Mouse (Mus musculus) embryonic facial prominence, embryonic 14.5 days (tissue): ENCODE measurements around the gene Dio3. TPM values are rescaled to one million over a fixed set of nuclear protein-coding genes. Genes with fewer than 3 reads are reported as not detected.

Experiments
- ATAC-seq: fragments of 200-750 bp; cut with Nextera tagmentation; 2 replicates; pipeline ENCODE4 v1.8.0; 2017; ENCODE audit warnings: low read depth, moderate number of reproducible peaks, moderate TSS enrichment
- DNase-seq: peaks from one replicate; pipeline ENCODE4 v3.0.0-alpha.2; 2015; ENCODE audit warnings: low spot score
- H3K27ac ChIP-seq: fragments of 300-500 bp; sonication (generic); replicated peaks from 2 replicates; pipeline ENCODE4 v1.5.1; 2014; ENCODE audit warnings: low read depth, mild to moderate bottlenecking, low read length, moderate library complexity
- H3K27me3 ChIP-seq: fragments of 300-500 bp; sonication (generic); replicated peaks from 2 replicates; pipeline ENCODE4 v1.6.1; 2014; ENCODE audit warnings: low read length; ENCODE audit not compliant: control insufficient read depth, insufficient read depth
- H3K36me3 ChIP-seq: fragments of 300-500 bp; sonication (generic); 2 replicates; pipeline ENCODE4 v1.6.1; 2014; ENCODE audit warnings: low read length, mixed read lengths; ENCODE audit not compliant: control insufficient read depth, insufficient read depth
- H3K4me1 ChIP-seq: fragments of 300-500 bp; sonication (generic); 2 replicates; pipeline ENCODE4 v1.6.1; 2014; ENCODE audit warnings: antibody characterized with exemption, low read length; ENCODE audit not compliant: control insufficient read depth, insufficient read depth
- H3K4me2 ChIP-seq: fragments of 300-500 bp; sonication (generic); 2 replicates; pipeline ENCODE4 v1.6.1; 2014; ENCODE audit warnings: low read depth, mild to moderate bottlenecking, low read length, moderate library complexity, mixed read lengths
- H3K4me3 ChIP-seq: fragments of 300-500 bp; sonication (generic); 2 replicates; pipeline ENCODE4 v1.5.1; 2014; ENCODE audit warnings: low read depth, mild to moderate bottlenecking, low read length
- H3K9ac ChIP-seq: fragments of 300-500 bp; sonication (generic); 2 replicates; pipeline ENCODE4 v1.6.1; 2014; ENCODE audit warnings: low read depth, mild to moderate bottlenecking, low read length, moderate library complexity, mixed read lengths
- H3K9me3 ChIP-seq: fragments of 300-500 bp; sonication (generic); 2 replicates; pipeline ENCODE4 v1.6.1; 2016; ENCODE audit warnings: low read length; ENCODE audit not compliant: control insufficient read depth
- WGBS: fragments of 180-500 bp; shearing (Covaris S2); extraction: QIAGEN DNeasy Blood & Tissue Kit; methylation state at CpG from one replicate; pipeline ENCODE4 v1.1.7; 2014; 5-methylcytosine and 5-hydroxymethylcytosine counted together
- polyA plus RNA-seq: library from polyadenylated mRNA; unstranded; fragments of >200 nt; fragmentation: Nextera tagmentation; extraction: Ambion mirVana; gene quantifications from 2 replicates; pipeline ENCODE4 v1.2.1, GENCODE M21; 2014

The Dio3 gene
- polyA plus RNA-seq, 1 experiment from 2014 or later = 1.4 TPM

DNA sequence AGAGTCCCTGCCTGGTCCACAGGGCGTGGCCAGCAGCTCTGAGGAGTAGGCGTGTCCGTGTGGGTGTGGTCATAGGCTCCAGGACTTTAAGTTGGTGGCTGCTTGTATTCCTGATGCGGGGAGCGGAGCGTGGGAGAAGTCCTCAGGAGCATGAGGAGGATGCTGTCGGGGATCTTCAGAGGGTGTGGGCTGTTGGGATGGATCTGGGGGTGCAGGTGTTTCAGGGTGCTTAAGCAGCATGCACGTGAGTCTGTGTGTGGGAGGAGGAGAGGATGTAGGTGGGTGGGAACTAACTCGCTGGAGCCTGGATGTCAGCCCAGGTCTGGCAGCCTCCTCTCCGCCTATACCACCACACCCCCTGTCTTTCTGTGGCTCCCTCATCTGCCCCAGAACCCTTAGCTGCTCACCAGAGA lies 26.7 kb upstream of the Dio3 start:
- ATAC-seq (no peak), DNase-seq (no peak)
- no peak overlapping the region for H3K4me2 ChIP-seq
- H3K27ac ChIP-seq = no peak overlapping the region
- H3K9me3 ChIP-seq = no peaks in the 10 kb centered on the region
- no peak overlapping the region for H3K9ac ChIP-seq
- no peaks in the 10 kb centered on the region for H3K4me1 ChIP-seq
- no peak overlapping the region for H3K4me3 ChIP-seq
- H3K27me3 ChIP-seq = no peaks in the 10 kb centered on the region; the same call in 1 of the 2 replicates
- 22% methylated on average over 9 of the region's 10 CpGs for WGBS
- no peaks in the 10 kb centered on the region for H3K36me3 ChIP-seq

- H3K4me2 ChIP-seq = no peak overlapping the region
- H3K27me3 ChIP-seq = no peaks in the 10 kb centered on the region; the same call in 1 of the 2 replicates
- no peaks in the 10 kb centered on the region for H3K9me3 ChIP-seq
- H3K4me1 ChIP-seq = no peaks in the 10 kb centered on the region
- H3K9ac ChIP-seq = no peak overlapping the region
- H3K4me3 ChIP-seq = no peak overlapping the region
- WGBS = 63% methylated on average over 10 of the region's 10 CpGs
- ATAC-seq (no peak), DNase-seq (no peak)
- H3K27ac ChIP-seq = no peak overlapping the region
- no peaks in the 10 kb centered on the region for H3K36me3 ChIP-seq
Observed at GRCm38 (mm10) chr12:110255731-110256130, 23.1 kb upstream of the Dio3 start.

GRCm38 (mm10) chr12:110256478-110257220 lies 22.2 kb upstream of the Dio3 start:
- ATAC-seq (no peak), DNase-seq (no peak)
- Histone ChIP-seq H3K27me3 (no peaks in the 10 kb centered on the region; the same call in 1 of the 2 replicates), H3K36me3 (no peaks in the 10 kb centered on the region), H3K9me3 (no peaks in the 10 kb centered on the region), H3K4me3 (no peak overlapping the region), H3K27ac (no peak overlapping the region), H3K9ac (no peak overlapping the region), H3K4me1 (no peaks in the 10 kb centered on the region), H3K4me2 (no peak overlapping the region)
- WGBS = 51% methylated on average over 14 of the region's 14 CpGs

DNA sequence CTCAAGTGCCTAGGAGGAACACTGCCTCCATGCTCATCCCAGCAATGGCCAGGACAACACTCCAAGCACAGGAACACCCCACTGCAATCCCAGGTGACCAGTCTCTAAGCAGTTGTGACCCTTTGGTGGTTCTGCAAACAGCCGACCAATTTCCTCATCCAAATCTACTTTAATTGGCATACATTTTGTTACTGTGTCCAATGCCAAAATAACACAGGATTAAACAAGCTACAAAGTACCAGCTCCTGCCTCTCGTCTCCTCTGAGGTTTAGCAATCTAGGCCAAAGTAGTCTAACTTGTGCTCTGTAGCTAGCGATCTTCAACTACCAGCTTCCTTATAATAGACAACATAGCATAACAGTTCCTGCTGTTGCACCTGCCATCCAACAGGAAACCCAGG lies 10.6 kb upstream of the Dio3 start:
- no peaks in the 10 kb centered on the region for H3K4me1 ChIP-seq
- no peak overlapping the region for H3K4me3 ChIP-seq
- 75% methylated on average over 3 of the region's 3 CpGs for WGBS
- no peaks in the 10 kb centered on the region for H3K36me3 ChIP-seq
- H3K9me3 ChIP-seq = no peaks in the 10 kb centered on the region
- no peak overlapping the region for H3K9ac ChIP-seq
- no peak overlapping the region for H3K4me2 ChIP-seq
- DNase-seq (no peak), ATAC-seq (no peak)
- H3K27ac ChIP-seq = no peak overlapping the region
- no peaks in the 10 kb centered on the region for H3K27me3 ChIP-seq

DNA sequence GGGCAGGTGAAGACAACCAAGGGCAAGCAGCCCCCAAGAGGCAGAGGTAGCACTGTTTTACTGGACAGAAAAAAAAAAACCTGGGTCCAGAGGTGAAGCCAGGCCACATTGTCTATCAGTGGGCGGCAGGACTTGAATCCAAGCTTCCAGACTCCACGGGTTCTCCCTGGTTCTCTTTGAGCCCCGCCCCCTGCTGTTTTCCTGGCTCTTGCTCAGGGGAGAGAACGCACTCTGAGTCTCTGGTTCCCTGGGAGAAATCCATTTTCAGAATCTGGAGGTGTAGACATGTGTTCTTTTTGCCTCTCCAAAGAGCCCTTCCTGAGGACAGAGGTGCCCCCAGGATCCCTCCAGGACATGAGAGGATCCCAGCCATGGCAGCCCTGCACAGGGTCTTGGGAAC lies 9.2 kb upstream of the Dio3 start:
- 74% methylated on average over 3 of the region's 4 CpGs for WGBS
- Histone ChIP-seq H3K4me2 (no peak overlapping the region), H3K4me3 (no peak overlapping the region), H3K36me3 (no peaks in the 10 kb centered on the region), H3K27me3 (peaks cover 7% of the 10 kb centered on the region; the same call in 1 of the 2 replicates), H3K27ac (no peak overlapping the region), H3K9me3 (no peaks in the 10 kb centered on the region), H3K4me1 (no peaks in the 10 kb centered on the region), H3K9ac (no peak overlapping the region)
- ATAC-seq = no peak
- no peak for DNase-seq

- H3K27me3 ChIP-seq = peaks cover 66% of the 10 kb centered on the region
- no peaks in the 10 kb centered on the region for H3K36me3 ChIP-seq
- H3K9ac ChIP-seq = no peak overlapping the region
- DNase-seq (no peak), ATAC-seq (no peak)
- H3K27ac ChIP-seq = no peak overlapping the region
- no peak overlapping the region for H3K4me2 ChIP-seq
- H3K4me3 ChIP-seq = no peak overlapping the region
- peaks cover 9% of the 10 kb centered on the region; the same call in 1 of the 2 replicates for H3K4me1 ChIP-seq
- no peaks in the 10 kb centered on the region for H3K9me3 ChIP-seq
- 60% methylated on average over 1 of the region's 1 CpGs for WGBS
Observed at GRCm38 (mm10) chr12:110276034-110276433, 2.8 kb upstream of the Dio3 start.

DNA sequence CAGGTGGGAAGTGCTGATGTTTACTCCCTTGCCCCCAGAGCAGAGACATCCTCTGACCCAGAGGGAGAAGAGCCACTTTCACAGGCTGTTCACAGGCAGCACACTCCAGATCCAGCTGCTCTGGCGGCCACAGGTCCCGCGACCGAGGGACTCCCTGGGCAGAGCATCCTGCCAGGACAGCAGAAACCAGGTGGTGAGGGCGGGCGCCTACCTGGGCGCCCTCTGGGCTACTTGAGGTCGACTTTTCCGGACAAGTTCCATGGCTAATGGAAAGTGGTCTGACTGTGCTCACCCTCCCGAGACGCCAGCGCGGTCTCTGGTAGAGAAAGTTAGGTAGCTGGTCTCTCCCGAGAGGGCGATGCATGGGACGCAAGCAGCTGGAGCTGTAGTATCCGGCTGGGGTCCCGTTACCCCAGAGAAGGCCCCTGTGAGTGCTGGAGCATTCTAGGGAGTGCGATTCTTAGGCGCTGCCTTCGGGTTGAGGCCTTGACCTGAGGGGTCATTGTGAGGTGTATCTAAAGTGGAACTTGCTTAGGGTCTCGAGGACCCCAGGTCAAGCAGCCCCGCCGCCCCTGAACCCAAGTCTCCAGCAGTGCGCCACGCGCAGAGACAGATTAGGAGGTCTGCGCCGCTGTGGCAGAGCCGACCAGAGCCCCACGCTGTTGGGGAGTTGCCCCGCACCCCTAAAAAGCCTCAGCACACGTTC lies 1.5 kb upstream of the Dio3 start:
- peaks cover 79% of the 10 kb centered on the region for H3K27me3 ChIP-seq
- peak overlapping the region; percentile 58 for H3K9ac ChIP-seq
- DNase-seq (no peak), ATAC-seq (no peak)
- 2% methylated on average over 18 of the region's 33 CpGs for WGBS
- no peaks in the 10 kb centered on the region for H3K9me3 ChIP-seq
- H3K27ac ChIP-seq = no peak overlapping the region
- H3K36me3 ChIP-seq = no peaks in the 10 kb centered on the region
- peaks cover 14% of the 10 kb centered on the region; the same call in 1 of the 2 replicates for H3K4me1 ChIP-seq
- peak overlapping the region; percentile 52 for H3K4me3 ChIP-seq
- peak overlapping the region; percentile 79 for H3K4me2 ChIP-seq

GRCm38 (mm10) chr12:110277965-110278307 lies 932 bp upstream of the Dio3 start:
- Histone ChIP-seq H3K4me3 (peak overlapping the region; percentile 52), H3K4me1 (peaks cover 14% of the 10 kb centered on the region; the same call in 1 of the 2 replicates), H3K36me3 (no peaks in the 10 kb centered on the region), H3K9ac (peak overlapping the region; percentile 58), H3K27ac (no peak overlapping the region), H3K27me3 (peaks cover 85% of the 10 kb centered on the region), H3K4me2 (peak overlapping the region; percentile 79), H3K9me3 (no peaks in the 10 kb centered on the region)
- WGBS = under 1% methylated on average over 26 of the region's 58 CpGs
- DNase-seq (no peak), ATAC-seq (0 out of 2 replicates have a peak, but pooled peaks have one; percentile 31)
